Mouse (Mus musculus): ENCODE measurements at regions not wholly inside any gene's neighbourhood (a gene's known extent, or its start where the extent isn't known, plus 50 kb on each side); places are given as distances from the start of the nearest gene placed in this dataset.

DNA sequence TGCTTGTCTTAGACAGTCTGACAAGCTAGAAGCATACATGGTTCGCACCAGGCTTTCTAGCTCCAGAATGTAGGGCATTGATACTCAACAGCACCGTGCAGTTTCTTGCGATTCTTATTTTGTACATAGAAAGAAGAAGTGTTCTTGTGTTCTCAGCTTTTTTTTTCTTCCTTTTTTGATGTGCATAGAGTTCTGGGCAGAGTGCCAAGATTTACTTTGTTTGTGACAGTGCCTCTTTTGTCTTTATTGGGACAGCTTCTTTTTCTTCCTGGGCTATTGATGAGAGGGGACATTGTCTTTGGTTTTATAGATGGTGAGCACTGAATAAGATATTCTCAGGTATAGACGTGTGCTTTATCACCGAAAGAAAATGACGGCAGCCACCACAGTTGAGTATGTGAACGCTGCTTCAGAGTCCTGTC is 945.0 kb downstream of the Stpg2 start:
- no peaks in the 10 kb centered on the region for H3K4me1 ChIP-seq (ENCODE audit: control insufficient read depth in 1 of 2, insufficient read depth in 2 of 2, low read length in 2 of 2)

DNA sequence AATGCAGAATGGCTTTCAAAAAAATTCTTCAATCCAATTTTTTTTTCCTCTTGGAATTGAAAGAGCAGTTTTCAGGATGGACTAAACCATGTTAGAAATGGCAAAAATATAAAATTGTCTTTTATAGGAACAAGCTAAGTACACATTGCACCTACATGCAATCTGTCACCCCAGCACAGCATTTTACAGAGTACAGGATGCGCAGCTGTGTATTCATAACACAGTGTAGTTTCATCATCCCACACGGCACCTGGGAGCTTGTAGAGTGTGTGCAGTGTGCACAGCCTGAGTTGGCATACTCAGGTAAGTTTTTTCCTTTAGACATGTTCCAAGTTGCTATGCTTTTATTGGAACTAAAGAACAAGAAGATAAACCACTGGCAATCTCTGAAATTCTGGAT is 974.0 kb downstream of the Stpg2 start:
- H3K79me2 ChIP-seq (ENCODE audit: control insufficient read depth, insufficient read depth, low read length, poor library complexity), result no peaks in the 10 kb centered on the region
- no peak overlapping the region for H3K4me3 ChIP-seq (ENCODE audit: control insufficient read depth in 1 of 2, insufficient read depth in 1 of 2, low read depth in 2 of 2, low read length in 2 of 2)
- H3K36me3 ChIP-seq (ENCODE audit: control insufficient read depth in 1 of 2, insufficient read depth in 2 of 2, low read length in 2 of 2), result no peaks in the 10 kb centered on the region
- no peak for DNase-seq (ENCODE audit: low read depth, low spot score)
- H3K9me3 ChIP-seq (replicated peaks; ENCODE audit: insufficient read depth, low read length), result no peaks in the 10 kb centered on the region
- H3K4me1 ChIP-seq (ENCODE audit: control insufficient read depth in 1 of 2, insufficient read depth in 2 of 2, low read length in 2 of 2), result no peaks in the 10 kb centered on the region
- no peak overlapping the region for H3K27ac ChIP-seq (ENCODE audit: control insufficient read depth, low read depth, low read length)
- no peak overlapping the region for H3K9ac ChIP-seq (ENCODE audit: control insufficient read depth, low read depth, low read length, poor library complexity, severe bottlenecking)
- TF ChIP-seq MYC (IDR thresholded peaks at IDR 0.05; ENCODE audit: low read depth, low read length) (no peak), MAFK (IDR thresholded peaks at IDR 0.05; ENCODE audit: borderline replicate concordance, low read depth, low read length) (no peak), HCFC1 (IDR thresholded peaks at IDR 0.05; ENCODE audit: low read depth, low read length) (no peak), MXI1 (IDR thresholded peaks at IDR 0.05; ENCODE audit: low read depth, low read length) (no peak), USF2 (IDR thresholded peaks at IDR 0.05; ENCODE audit: borderline replicate concordance in 1 of 2, insufficient read depth in 1 of 2, low read depth in 1 of 2, low read length in 2 of 2) (no peak)
- H3K27me3 ChIP-seq (ENCODE audit: control insufficient read depth in 1 of 2, insufficient read depth in 2 of 2, low read length in 2 of 2), result no peaks in the 10 kb centered on the region

More for the DNA sequence above, 945.0 kb downstream of the Stpg2 start:
- Histone ChIP-seq H3K9ac (ENCODE audit: control insufficient read depth, low read depth, low read length, poor library complexity, severe bottlenecking) (no peak overlapping the region), H3K9me3 (replicated peaks; ENCODE audit: insufficient read depth, low read length) (no peaks in the 10 kb centered on the region), H3K27me3 (ENCODE audit: control insufficient read depth in 1 of 2, insufficient read depth in 2 of 2, low read length in 2 of 2) (no peaks in the 10 kb centered on the region), H3K27ac (ENCODE audit: control insufficient read depth, low read depth, low read length) (no peak overlapping the region), H3K36me3 (ENCODE audit: control insufficient read depth in 1 of 2, insufficient read depth in 2 of 2, low read length in 2 of 2) (no peaks in the 10 kb centered on the region), H3K4me3 (ENCODE audit: control insufficient read depth in 1 of 2, insufficient read depth in 1 of 2, low read depth in 2 of 2, low read length in 2 of 2) (no peak overlapping the region), H3K79me2 (ENCODE audit: control insufficient read depth, insufficient read depth, low read length, poor library complexity) (no peaks in the 10 kb centered on the region)
- peak; percentile 63 for TF ChIP-seq ZNF384 (IDR thresholded peaks at IDR 0.05; ENCODE audit: low read depth, low read length)
- TF ChIP-seq E2F4 (IDR thresholded peaks at IDR 0.05; ENCODE audit: borderline replicate concordance, low read depth, low read length), result no peak
- DNase-seq (ENCODE audit: low read depth, low spot score), result peak; percentile 58

GRCm38 (mm10) chr3:140182690-140183089 is 977.2 kb downstream of the Stpg2 start:
- Histone ChIP-seq H3K36me3 (ENCODE audit: control insufficient read depth in 1 of 2, insufficient read depth in 2 of 2, low read length in 2 of 2) (no peaks in the 10 kb centered on the region), H3K4me3 (ENCODE audit: control insufficient read depth in 1 of 2, insufficient read depth in 1 of 2, low read depth in 2 of 2, low read length in 2 of 2) (no peak overlapping the region), H3K9me3 (replicated peaks; ENCODE audit: insufficient read depth, low read length) (no peaks in the 10 kb centered on the region), H3K4me1 (ENCODE audit: control insufficient read depth in 1 of 2, insufficient read depth in 2 of 2, low read length in 2 of 2) (no peaks in the 10 kb centered on the region), H3K27ac (ENCODE audit: control insufficient read depth, low read depth, low read length) (no peak overlapping the region), H3K79me2 (ENCODE audit: control insufficient read depth, insufficient read depth, low read length, poor library complexity) (no peaks in the 10 kb centered on the region), H3K27me3 (ENCODE audit: control insufficient read depth in 1 of 2, insufficient read depth in 2 of 2, low read length in 2 of 2) (no peaks in the 10 kb centered on the region), H3K9ac (ENCODE audit: control insufficient read depth, low read depth, low read length, poor library complexity, severe bottlenecking) (no peak overlapping the region)
- TF ChIP-seq NELFE (IDR thresholded peaks at IDR 0.05; ENCODE audit: low read depth, low read length), result no peak
- TF ChIP-seq UBTF (IDR thresholded peaks at IDR 0.05; ENCODE audit: borderline replicate concordance, insufficient read depth, low read depth, low read length), result no peak
- TF ChIP-seq EP300 (IDR thresholded peaks at IDR 0.05; ENCODE audit: low read depth in 1 of 2, low read length in 2 of 2), result no peak
- peak in 1 of 3 experiments; percentile 15; a peak in 1 of 6 replicates for TF ChIP-seq CTCF (IDR thresholded peaks at IDR 0.05 in 2 of 3, conservative IDR thresholded peaks at IDR 0.05 in 1 of 3; ENCODE audit: control insufficient read depth in 1 of 3, insufficient read depth in 1 of 3, low read depth in 2 of 3, low read length in 3 of 3, poor library complexity in 1 of 3, severe bottlenecking in 1 of 3)
- TF ChIP-seq ZNF384 (IDR thresholded peaks at IDR 0.05; ENCODE audit: low read depth, low read length), result no peak
- 0 out of 2 replicates have a peak, but pooled peaks have one; percentile 20 for TF ChIP-seq SMC3 (IDR thresholded peaks at IDR 0.05; ENCODE audit: low read depth, low read length)
- TF ChIP-seq USF1 (IDR thresholded peaks at IDR 0.05; ENCODE audit: low read depth, low read length), result no peak
- TF ChIP-seq RAD21 (IDR thresholded peaks at IDR 0.05; ENCODE audit: low read depth, low read length), result peak; percentile 23
- no peak for DNase-seq (ENCODE audit: low read depth, low spot score)

Data from MEL (cell line).